Mouse (Mus musculus) right cerebral cortex, postnatal 36 days (tissue): ENCODE results near the gene Slc1a2.

ENCODE experiments used
- DNase-seq, 2 experiments: peaks; one replicate each; pipeline ENCODE4 v3.0.0; 2022; ENCODE audit warnings: low spot score in 2 of 2, mixed read lengths in 1 of 2

The Slc1a2 gene

DNA sequence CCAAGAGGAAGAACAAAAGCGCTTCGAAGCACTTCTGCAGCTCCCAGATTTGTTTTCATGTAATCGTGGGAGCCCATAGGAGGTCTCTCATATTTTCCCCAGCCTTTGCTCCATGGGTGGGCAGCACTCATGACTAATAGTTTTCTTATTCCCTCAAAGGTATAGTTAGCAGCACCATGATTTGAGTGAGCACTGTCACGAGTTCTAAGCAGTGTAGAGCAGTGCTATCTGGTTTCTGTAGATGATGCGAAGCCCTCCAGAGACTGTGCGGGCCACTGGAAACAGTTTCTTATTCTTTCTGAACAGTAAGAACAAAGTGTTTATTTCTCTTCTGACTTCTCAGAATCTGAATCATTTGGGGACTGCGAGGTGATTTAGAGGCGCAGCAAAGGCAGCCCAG is 162.3 kb downstream of the Slc1a2 start:
- no peak for DNase-seq

DNA sequence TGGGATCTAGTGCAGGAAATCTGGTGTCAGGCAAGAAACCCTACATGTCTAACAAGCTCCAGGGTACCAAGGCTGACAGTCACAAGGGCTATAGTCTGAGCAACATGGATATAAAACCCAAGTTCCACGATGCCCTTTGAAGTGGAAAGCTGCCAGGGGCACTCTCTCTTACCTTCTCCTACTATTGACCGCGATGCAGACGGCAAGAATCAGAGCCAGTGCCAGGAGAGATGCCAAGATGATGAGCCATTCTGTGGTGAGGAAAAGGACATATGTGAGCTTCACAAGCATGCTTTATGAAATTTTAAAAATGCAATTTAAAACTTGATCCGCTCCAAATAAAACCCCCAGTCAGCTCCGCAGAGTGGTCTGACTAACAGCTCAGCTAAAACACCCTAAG is 163.6 kb downstream of the Slc1a2 start:
- DNase-seq, result no peak

DNA sequence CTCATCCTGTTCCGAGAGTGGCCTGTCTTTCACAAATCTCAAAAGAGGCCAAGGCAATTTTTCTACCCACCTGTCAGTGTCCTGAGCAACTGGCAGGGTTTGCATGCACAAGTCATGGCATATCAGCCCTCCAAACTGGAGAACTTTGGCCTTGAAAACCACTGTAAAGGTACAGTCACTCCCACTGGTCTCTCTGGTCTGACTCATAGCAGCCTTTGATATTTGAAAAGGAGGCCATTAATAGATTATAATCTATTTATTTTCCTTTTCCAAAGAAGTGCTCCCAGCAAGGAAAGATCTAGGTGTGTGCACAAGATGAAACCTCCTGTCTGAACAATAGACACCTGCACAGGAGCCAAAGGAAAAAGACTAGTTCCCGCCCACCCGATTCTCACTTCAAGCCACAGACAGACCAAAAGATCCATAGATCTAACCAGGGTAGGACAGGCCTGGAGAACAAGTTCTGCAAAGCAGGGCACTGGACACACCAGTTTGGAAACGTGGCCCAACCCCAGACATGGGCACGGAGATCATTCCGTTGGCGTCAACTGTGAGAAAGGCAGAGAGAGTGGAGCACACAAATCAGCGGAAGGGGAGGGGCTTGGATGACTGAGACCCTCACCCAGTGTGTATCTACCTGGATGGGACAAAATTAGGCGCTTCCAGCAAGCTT is 167.6 kb downstream of the Slc1a2 start:
- DNase-seq, result no peak

DNA sequence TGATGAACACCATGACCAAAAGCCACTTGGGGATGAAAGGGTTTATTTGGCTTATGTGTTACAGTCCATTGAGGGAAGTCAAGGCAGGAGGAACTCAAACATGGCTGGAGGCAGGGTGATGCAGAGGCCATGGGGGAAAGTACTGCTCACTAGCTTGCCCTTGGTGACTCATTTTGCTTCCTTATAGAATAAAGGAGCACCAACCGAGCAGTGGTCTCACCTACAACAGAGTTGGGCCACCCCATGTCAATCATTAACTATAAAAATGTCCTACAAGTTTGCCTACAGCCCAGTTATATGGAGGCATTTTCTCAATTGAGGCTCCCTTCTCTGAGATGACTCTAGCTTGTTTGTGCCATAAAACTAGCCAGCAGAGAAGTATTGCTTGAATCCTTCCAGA is 169.4 kb downstream of the Slc1a2 start:
- no peak for DNase-seq

DNA sequence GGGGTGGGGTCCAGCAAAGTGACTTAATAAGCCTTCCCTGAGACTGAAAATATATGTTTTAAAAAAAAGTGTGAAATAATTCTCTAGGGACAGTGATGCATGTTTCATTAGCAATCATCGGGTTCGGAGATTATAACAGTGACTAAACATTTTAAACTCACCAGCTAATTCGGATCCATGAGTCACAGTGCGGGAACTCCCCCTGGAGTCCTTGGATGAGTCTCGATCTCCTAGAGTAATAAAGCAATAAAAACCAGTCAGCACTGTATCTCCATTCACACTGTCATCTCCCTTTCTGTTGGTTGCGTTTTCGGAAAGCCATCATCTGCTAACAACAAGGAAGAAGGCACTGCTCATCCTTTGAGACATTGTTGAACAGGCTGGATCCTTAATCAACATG is 169.9 kb downstream of the Slc1a2 start:
- DNase-seq, result no peak

DNA sequence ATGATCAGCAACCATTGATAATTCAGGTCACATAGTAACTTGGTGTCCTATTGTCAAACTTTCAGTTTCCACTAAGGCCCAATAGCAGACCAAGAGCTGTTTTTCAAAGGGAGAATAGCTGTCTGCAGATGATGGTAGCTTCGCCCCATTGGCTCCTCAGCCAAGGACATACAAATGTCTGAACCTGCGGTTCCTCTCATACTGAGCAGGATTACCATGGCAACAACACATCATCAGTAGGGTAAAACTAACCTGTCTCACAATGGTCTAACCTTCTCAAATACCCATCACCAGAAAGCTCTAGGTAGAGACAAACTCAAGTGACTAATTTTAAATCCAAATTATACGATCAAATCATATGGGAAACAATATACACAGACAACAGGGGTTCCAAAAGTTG is 170.7 kb downstream of the Slc1a2 start:
- peak in 1 of 2 experiments; percentile 45 for DNase-seq

DNA sequence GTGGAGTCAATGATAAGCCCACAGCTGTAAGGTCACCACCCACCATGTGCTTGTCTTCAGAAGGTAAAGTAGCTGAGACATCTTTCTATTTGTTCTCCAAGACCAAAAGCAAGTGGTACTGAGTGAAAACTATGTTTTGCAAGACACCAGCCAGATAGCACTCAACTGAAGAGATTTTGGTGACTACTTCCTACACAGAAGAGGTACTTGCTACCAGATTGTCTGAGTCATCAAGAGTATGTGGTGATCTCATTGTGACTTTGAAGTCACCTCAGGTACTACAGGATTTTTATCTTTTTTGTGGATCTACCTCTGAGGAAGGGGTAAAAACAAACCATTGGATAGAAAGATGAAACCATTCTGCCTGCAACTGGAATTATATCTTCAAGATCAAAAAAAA is 173.1 kb downstream of the Slc1a2 start:
- DNase-seq, result no peak

DNA sequence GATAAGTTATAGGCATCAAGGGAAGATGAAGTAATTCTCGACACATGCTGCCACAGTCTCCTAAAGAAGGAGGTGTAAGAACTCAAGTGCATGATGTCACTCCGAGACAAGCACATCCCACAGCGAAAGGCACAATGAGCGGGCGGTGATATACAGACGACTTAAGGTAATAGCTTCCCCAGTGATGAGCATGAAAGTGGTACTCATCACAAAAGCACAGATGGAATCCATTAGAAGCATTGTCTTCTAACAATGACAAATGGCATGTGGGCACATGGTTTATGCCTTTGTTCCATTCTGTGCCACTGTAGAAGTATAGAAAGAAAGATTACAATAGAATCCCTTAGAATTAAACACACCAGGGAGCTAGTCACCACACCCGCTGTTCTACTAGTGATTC is 179.7 kb downstream of the Slc1a2 start:
- no peak for DNase-seq
